Mouse (Mus musculus) embryonic facial prominence, embryonic 10.5 days (tissue): ENCODE data around the gene Pgm2l1. TPM values are rescaled to one million over a fixed set of nuclear protein-coding genes. Genes with fewer than 3 reads are reported as not detected.

Experiments
- polyA plus RNA-seq: library from polyadenylated mRNA; unstranded; fragments of >200 nt; fragmentation: Nextera tagmentation; extraction: Ambion mirVana; gene quantifications from 2 replicates; pipeline ENCODE4 v1.2.1, GENCODE M21; 2016

The Pgm2l1 gene
- polyA plus RNA-seq, 1 experiment from 2014 or later = 4.4 TPM

Other genes with a start within 250 kb of the Pgm2l1 start
- 5.4 and 5.7 TPM in 2 replicates for gene Rnf169, start 246.9 kb upstream of the Pgm2l1 start, polyA plus RNA-seq
- gene Chrdl2, start 221.2 kb upstream of the Pgm2l1 start, polyA plus RNA-seq = 0.71 and 0.77 TPM in 2 replicates
- gene Pold3, start 105.8 kb upstream of the Pgm2l1 start, polyA plus RNA-seq = 103 and 106 TPM in 2 replicates
- gene Lipt2, start 68.1 kb upstream of the Pgm2l1 start, polyA plus RNA-seq = 27.0 and 28.3 TPM in 2 replicates
- gene Kcne3, start 50.9 kb upstream of the Pgm2l1 start, polyA plus RNA-seq = 17.0 and 19.7 TPM in 2 replicates
- 1.6 and 2.3 TPM in 2 replicates for gene P4ha3, start 58.1 kb downstream of the Pgm2l1 start, polyA plus RNA-seq
- 37.5 and 38.8 TPM in 2 replicates for gene C2cd3, start 144.8 kb downstream of the Pgm2l1 start, polyA plus RNA-seq
- 83.0 and 88.8 TPM in 2 replicates for gene Ppme1, start 144.9 kb downstream of the Pgm2l1 start, polyA plus RNA-seq
- 0.11 TPM in 1 of 2 replicates, not detected in the other for gene Ucp3, start 245.6 kb downstream of the Pgm2l1 start, polyA plus RNA-seq